Mouse (Mus musculus): ENCODE measurements around the gene Metap1d. TPM values are rescaled to one million over a fixed set of nuclear protein-coding genes. Genes with fewer than 3 reads are reported as not detected.

Metap1d gene
- total RNA-seq, 2 experiments from 2014 or later = 27.3 to 29.6 TPM

- intact Hi-C loops (cut with DNase I) = no loop called here
- DNase-seq = no peak
Measured at GRCm38 (mm10) chr2:71473830-71474229, 20.8 kb downstream of the Metap1d start.

GRCm38 (mm10) chr2:71474345-71474744, 21.3 kb downstream of the Metap1d start:
- DNase-seq = no peak
- intact Hi-C loops (cut with DNase I) = no loop called here

- intact Hi-C loops (cut with DNase I) = no loop called here
- DNase-seq = no peak
Measured at GRCm38 (mm10) chr2:71475311-71475710, 22.2 kb downstream of the Metap1d start.

DNA sequence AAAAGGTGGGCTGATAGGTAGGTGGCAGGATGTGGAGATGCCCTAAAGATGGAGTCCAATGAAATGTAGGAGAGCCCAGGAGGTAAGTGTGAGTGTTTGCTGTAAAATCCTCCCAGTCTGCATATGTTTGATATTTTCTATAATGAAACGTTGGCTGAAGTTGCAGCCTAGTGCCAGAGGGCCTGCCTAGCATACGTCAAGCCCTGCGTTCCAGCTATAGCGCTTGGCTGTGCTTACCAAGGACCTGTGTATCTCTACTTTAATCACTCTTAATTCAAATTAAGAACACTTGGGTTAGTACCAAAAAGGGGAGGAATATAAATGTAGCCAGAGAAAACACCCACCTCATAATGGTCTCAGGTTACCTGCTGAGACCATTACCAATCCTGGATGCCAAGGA, 22.7 kb downstream of the Metap1d start:
- intact Hi-C loops (cut with DNase I) = no loop called here
- DNase-seq = no peak

DNA sequence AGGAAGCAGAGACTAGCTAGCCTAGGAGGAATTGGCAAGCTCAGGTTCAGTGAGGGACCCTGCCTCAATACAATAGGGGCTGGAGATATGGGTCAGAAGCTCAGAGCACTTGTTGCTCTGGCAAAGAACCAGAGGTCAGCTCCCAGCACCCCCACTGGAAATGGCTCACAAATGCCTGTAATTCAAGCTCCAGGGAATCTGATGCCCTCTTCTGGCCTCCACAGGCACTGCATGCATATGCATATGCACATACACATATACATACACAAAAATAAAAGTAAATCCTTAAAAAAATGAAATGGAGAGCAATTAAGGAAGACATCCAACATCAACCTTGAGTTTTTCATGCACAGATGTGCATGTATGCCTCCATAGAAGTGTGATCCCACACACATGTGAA, 24.7 kb downstream of the Metap1d start:
- DNase-seq = no peak
- intact Hi-C loops (cut with DNase I) = no loop called here

DNA sequence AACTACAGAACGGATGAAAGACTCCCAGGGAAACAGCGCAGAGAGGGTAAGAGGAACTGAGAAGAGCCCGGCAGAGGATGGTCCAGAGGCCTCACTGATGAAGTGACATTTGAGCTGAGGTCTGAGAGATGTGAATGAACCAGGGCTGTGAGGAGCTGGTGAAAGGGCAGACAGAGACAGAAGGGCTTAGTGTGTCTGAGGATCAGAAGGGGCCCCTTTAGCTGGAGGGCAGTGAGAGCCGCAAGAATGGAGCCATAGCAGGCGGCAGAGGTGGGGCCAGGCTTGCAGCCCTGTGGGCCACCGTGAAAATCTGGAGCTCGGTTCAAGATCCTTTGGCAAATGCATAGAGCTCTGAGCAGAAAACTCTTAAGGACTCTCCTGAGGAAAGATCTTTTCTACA, 26.8 kb downstream of the Metap1d start:
- DNase-seq = no peak

DNA sequence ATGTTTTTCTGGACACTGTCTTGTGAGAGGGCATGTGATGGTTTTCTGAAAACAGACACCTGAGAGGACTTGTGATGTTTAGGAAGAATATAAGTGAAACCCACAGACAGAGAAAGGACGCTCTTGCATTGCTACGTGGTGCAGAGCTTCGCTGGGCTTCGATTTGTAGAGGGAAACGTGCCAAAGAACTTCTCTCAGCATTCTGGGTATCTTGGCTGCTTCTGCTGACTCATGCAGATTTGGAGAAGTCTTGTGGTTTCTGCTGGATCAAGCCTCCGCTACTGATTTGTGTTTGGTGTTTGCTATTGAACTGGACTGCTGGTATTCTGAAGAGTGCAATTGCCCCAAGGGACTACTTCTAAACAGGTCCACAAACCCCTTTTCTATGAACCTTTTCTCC, 28.7 kb downstream of the Metap1d start:
- intact Hi-C loops (cut with DNase I) = no loop called here
- DNase-seq = no peak

More for the DNA sequence above, 26.8 kb downstream of the Metap1d start:
- intact Hi-C loops (cut with DNase I) = no loop called here

- no peak for DNase-seq
- intact Hi-C loops (cut with DNase I) = no loop called here
Measured at GRCm38 (mm10) chr2:71483046-71483716, 30.1 kb downstream of the Metap1d start.

DNA sequence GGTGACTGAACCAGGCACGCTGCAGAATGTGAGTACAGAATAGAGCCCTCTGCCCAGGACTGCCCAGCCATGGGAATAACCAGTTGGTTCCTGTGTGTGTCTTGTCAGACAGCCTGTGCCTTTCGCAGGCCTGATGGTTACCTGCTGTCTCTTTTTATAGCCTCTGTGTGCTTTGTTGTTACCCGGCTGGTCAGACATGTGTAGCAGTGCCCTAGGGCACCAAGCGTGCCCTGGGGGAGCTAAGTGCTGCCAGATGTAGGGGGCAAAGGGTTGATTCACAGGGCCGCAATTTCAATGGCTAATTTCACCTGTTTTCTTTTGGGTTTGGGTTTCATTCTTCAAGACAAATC, 30.6 kb downstream of the Metap1d start:
- DNase-seq = no peak
- intact Hi-C loops (cut with DNase I) = no loop called here

DNA sequence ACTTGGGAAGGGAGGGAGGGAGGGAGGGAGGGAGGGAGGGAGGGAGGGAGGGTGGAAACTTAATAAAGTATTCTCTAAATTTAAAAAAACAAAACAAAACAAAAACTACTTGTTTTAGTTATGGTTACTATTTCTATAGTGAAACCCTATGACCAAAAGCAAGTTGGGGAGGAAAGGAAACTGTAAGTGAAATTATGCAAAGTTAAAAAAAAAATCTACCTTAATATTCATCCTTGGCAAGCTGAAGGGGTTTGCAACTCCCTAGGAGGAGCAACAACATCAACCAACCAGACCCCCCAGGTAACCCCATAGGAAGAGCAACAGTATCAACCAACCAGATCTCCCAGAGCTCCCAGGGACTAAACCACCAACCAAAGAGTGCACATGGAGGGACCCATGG, 38.2 kb downstream of the Metap1d start:
- intact Hi-C loops (cut with DNase I) = no loop called here
- no peak for DNase-seq

DNA sequence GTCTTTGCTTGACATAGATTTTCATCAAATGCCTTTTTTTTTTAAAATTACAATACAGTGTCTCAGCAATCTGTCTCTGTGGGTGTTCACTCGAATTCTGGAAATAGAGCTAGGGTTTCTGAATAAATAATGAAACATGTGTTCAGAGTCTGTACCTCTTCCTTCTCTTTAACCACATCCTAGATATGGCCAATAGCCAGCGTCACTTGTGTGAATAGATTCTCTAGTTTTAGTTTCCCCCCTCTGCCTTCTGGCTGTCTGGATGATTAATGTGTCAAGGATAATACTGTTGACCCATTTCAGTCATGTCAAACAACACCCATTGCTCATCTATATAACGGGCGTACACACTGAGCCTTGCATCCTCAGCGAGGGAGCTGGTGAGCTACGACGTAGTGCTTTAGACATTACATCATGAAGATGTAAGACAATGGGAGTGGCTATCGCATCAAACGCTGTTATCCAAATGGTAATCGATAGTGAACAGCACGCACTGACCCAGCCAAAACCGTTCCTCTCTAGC, 40.1 kb downstream of the Metap1d start:
- intact Hi-C loops (cut with DNase I) = no loop called here
- no peak for DNase-seq

- no peak for DNase-seq
- intact Hi-C loops (cut with DNase I) = no loop called here
Measured at GRCm38 (mm10) chr2:71494503-71494902, 41.4 kb downstream of the Metap1d start.

- intact Hi-C loops (cut with DNase I) = no loop called here
- no peak for DNase-seq
Measured at GRCm38 (mm10) chr2:71494971-71495370, 41.9 kb downstream of the Metap1d start.

- no peak for DNase-seq
- intact Hi-C loops (cut with DNase I) = no loop called here
Measured at GRCm38 (mm10) chr2:71497175-71497574, 44.1 kb downstream of the Metap1d start.

- intact Hi-C loops (cut with DNase I) = no loop called here
- DNase-seq = no peak
Measured at GRCm38 (mm10) chr2:71499276-71500230, 46.5 kb downstream of the Metap1d start.

GRCm38 (mm10) chr2:71504852-71505251, 51.8 kb downstream of the Metap1d start:
- intact Hi-C loops (cut with DNase I) = no loop called here
- DNase-seq = no peak

DNA sequence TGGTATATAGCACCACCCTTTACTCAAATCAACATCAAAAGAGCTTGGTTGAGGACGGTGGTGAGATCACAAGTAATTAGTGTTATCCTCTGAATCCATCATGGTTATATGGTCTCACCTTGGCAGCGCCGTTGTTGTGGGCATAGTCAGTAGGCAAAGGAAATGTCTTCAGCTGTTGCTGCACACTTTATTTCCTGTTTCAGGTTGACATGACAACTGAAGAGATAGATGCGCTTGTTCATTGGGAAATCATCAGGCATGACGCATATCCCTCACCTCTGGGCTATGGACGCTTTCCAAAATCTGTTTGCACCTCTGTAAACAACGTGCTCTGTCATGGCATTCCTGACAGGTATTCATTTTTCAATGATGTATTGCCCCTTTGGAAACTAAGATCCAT, 58.1 kb downstream of the Metap1d start:
- no peak for DNase-seq
- intact Hi-C loops (cut with DNase I) = no loop called here

DNA sequence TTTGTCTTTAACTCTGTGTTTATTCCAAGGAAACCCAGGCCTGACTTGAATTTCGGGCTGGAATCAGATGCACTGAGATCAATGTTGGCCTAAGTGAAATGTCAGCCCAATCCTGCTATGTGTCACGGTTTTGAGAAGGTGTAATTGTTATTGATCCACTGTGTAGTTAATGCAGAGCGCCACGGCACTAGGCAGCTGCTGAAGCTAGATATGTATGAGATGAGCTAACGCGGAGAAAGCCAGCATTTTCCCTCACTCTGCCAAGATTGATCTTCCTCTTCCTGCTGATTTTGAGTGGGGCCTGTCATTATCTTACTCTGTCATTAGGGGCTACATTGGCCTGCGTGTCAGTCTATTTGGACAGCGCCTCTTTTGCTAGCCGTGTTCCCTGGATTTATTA, 59.2 kb downstream of the Metap1d start:
- no peak for DNase-seq
- intact Hi-C loops (cut with DNase I) = no loop called here

DNA sequence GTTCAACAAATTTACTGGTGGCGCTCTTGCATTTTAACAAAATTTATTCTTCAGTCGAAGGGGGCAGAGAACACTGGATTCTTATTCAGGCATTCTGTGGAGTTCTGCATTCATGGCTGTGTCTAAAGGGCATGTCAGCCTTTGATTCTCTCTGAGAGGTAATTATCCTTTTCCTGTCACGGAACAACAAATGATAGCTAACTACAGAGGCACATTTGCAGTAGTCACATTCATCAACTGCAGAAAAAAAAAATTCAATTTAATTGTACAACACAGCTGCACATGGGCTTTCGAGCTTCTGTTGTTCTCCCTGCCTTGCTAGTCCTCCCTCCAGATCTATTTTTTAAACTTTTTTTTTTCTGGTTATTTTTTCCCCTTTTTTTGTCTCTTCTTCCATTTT, 63.9 kb downstream of the Metap1d start:
- intact Hi-C loops (cut with DNase I) = no loop called here
- DNase-seq = no peak

- no peak for DNase-seq
- intact Hi-C loops (cut with DNase I) = no loop called here
Measured at GRCm38 (mm10) chr2:71517466-71518099, 64.5 kb downstream of the Metap1d start.

GRCm38 (mm10) chr2:71522871-71523270, 69.8 kb downstream of the Metap1d start:
- DNase-seq = no peak
- intact Hi-C loops (cut with DNase I) = no loop called here

Data from gastrocnemius, postnatal 36 days (tissue).